Mouse (Mus musculus): ENCODE data around the gene AU021092.
A peak's percentile ranks its signal among the peaks of the same experiment; 100 is the strongest.

Gene AU021092

GRCm38 (mm10) chr16:5214126-5214525 is 8.0 kb downstream of the AU021092 start:
- DNase-seq (ENCODE audit: low spot score), result no peak

GRCm38 (mm10) chr16:5212150-5212549 is 9.9 kb downstream of the AU021092 start:
- DNase-seq (ENCODE audit: low spot score), result no peak

DNA sequence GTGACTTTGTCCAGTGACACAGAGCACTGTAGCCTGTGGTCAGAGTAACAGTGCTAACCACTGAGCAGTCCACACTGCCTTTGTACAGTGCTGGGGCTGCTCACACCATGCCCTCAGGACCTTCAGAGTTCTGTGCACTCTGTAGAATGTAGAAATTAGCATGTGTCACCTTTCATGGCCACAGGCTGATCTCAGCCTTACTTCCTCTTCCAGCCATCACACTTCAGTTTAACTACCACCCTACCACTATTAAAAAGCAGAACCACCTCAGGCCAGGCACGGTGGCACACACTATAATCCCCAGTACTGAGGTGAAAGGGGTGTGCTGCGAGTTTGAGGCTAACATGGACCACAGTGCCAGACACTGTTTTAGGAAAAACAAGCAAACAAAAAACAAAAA is 11.7 kb downstream of the AU021092 start:
- DNase-seq (ENCODE audit: low spot score), result no peak

GRCm38 (mm10) chr16:5206051-5206450 is 16.0 kb downstream of the AU021092 start:
- DNase-seq (ENCODE audit: low spot score), result no peak

- DNase-seq (ENCODE audit: low spot score), result no peak
Observed at GRCm38 (mm10) chr16:5205431-5205970, 16.6 kb downstream of the AU021092 start.

- peak; percentile 80 for DNase-seq (ENCODE audit: low spot score)
Observed at GRCm38 (mm10) chr16:5203668-5204433, 18.2 kb downstream of the AU021092 start, which contains the start of gene Nagpa. Nagpa (minus strand) TSS chr16:5204012.

GRCm38 (mm10) chr16:5203200-5203599 is 18.9 kb downstream of the AU021092 start:
- peak; percentile 20 for DNase-seq (ENCODE audit: low spot score)

GRCm38 (mm10) chr16:5202681-5203080 is 19.4 kb downstream of the AU021092 start:
- peak; percentile 29 for DNase-seq (ENCODE audit: low spot score)

DNA sequence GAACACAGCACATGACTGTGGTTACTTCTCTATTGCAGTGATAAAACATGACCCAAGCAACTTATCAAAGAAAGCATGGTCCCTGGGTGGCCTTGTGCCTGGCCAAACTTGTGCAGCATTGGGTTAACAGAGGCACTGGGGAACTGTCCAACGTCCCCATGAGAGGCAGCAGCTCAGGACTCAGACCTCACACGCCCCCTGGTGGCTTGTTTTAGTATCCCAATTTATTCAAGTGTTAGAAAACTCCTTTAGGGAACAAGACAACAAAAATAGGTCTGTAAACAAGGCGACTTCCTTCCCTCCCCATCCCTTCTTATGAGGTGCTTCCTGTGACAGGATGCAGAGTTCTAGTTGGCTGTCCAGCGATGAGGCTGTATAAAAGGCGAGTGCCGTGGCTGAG is 27.0 kb downstream of the AU021092 start:
- peak; percentile 24 for DNase-seq (ENCODE audit: low spot score)

GRCm38 (mm10) chr16:5186234-5186633 is 35.9 kb downstream of the AU021092 start:
- DNase-seq (ENCODE audit: low spot score), result no peak

GRCm38 (mm10) chr16:5185691-5186090 is 36.4 kb downstream of the AU021092 start:
- DNase-seq (ENCODE audit: low spot score), result no peak

- DNase-seq (ENCODE audit: low spot score), result no peak
Observed at GRCm38 (mm10) chr16:5184956-5185355, 37.1 kb downstream of the AU021092 start.

GRCm38 (mm10) chr16:5184101-5184500 is 38.0 kb downstream of the AU021092 start:
- no peak for DNase-seq (ENCODE audit: low spot score)

DNA sequence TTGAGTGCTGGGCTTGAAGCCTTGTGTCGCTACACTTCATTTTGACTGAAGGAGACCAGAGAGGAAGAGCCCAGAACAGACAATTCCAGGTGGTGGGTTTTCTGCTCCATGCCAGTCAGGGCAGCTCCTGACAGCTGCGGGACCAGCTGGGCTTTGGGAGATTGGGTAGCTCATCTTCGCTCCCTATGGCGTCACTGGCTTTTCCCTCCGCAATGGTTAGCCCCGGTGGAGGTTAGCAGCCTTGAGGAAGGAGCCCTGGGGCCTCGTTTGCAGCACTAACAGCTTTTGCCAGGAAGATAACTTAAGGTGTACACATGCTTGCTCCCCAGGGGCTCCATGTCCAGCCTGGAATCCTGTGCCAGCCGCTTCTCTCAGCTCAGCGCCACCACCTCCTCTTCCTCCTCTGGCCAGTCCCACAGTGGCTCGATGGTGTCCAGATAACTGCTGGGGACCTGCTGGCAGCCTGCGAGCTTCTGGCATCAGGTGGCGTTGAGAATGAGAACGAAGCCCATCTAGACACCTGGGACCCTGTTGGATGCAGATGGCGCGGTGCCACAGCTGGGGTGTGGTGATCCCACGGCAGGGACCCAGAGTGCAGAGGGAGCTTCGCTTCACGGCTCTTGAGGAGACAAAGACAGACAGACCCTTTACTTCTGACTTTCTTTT is 38.7 kb downstream of the AU021092 start:
- DNase-seq (ENCODE audit: low spot score), result no peak

DNA sequence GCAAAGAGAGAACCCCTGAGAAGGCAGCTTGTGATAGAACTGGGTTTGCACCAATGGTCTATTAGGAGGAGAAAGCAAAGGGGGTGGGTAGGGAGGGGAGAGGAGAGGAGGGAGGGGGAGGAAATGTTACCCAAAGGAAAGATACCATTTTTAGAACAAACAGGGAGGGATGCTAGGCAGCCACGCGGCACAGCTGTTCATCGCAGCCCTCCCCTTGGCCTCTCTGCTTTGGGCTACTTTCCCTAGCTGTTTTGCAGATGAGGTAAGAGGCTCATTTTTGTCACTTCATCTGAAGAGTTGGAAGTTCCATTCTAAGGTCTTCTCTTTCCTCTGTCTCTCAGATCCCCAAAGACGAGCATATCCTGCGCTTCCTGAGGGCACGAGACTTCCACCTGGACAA is 49.5 kb downstream of the AU021092 start:
- no peak for DNase-seq (ENCODE audit: low spot score)

DNA sequence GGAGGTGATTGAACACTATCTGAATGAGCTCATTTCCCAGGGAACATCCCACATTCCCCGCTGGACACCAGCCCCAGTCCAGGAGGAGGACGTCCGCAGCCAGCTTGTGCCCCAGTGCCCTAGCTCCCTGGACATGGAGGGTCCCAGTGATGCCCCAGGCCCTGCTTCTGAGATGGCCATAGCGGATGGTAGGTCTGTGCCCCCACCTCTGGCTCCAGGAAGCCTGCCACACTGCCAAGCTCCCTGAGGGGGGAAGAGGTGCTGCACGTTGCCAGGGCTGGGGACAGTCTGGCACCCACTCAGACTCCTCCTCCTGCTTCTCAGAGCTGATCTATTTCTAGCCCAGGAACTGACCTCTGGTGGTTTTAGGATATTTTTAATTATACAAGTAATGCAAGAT is 53.3 kb downstream of the AU021092 start:
- no peak for DNase-seq (ENCODE audit: low spot score)

DNA sequence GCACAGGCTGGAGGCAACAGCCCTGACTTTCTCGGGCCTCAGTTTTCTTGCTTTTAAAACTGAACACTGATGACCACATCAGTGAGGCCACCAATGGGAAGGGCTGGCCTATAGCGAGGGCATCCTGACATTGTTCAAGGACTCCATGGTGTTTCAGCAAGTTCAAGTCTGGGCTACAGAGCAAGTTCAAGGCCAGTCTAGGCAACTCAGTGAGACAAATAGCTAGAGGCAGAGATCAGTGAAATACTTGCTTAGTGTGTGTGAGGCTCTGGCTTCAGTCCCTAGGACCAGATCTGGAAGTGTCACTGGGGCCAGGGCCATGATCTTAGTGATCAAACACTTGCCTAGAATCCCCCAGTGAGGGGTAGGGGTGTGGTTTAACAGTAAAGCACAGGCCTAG is 54.1 kb downstream of the AU021092 start:
- DNase-seq (ENCODE audit: low spot score), result no peak

GRCm38 (mm10) chr16:5164327-5164726 is 57.8 kb downstream of the AU021092 start:
- no peak for DNase-seq (ENCODE audit: low spot score)
